Comparison of ENCODE assay signal across 16 mouse cellular contexts in genomic region chr2:178316281-178316680, GRCm38 (mm10).
"Had no signal": no experiment of that assay in that cellular context is flagged by ENCODE, and none has a peak within 500 bp of the region (broad histone marks: within the 10 kb centered on the region; RNA-seq: fewer than 3 reads in every experiment).

No protein-coding gene starts in this region.

- H3K9ac ChIP-seq: neural tube, embryonic 13.5 days; neural tube, embryonic 15.5 days; stomach, embryonic 15.5 days had no signal

- DNase-seq: retina, postnatal 1 day; right cerebral cortex, adult 18-20 months; right cerebral cortex, postnatal 14 days; right cerebral cortex, postnatal 25 days; right cerebral cortex, postnatal 4 days; spleen, adult 18-20 months; thymus, adult 18-20 months; thymus, adult 2 months; thymus, postnatal 14 days; thymus, postnatal 25 days; thymus, postnatal 36 days; thymus, postnatal 4 days had no signal

- H3K27ac ChIP-seq: neural tube, embryonic 13.5 days; neural tube, embryonic 15.5 days; stomach, embryonic 15.5 days; stomach, postnatal 0 days had no signal

- H3K27me3 ChIP-seq: neural tube, embryonic 13.5 days; neural tube, embryonic 15.5 days; stomach, embryonic 15.5 days had no signal

- H3K4me1 ChIP-seq: neural tube, embryonic 13.5 days; neural tube, embryonic 15.5 days; stomach, embryonic 15.5 days had no signal

- H3K4me2 ChIP-seq: neural tube, embryonic 13.5 days; neural tube, embryonic 15.5 days; stomach, embryonic 15.5 days had no signal

- H3K36me3 ChIP-seq: neural tube, embryonic 15.5 days; stomach, embryonic 15.5 days had no signal

- H3K4me3 ChIP-seq: neural tube, embryonic 13.5 days; neural tube, embryonic 15.5 days; stomach, embryonic 15.5 days had no signal

- H3K9me3 ChIP-seq: neural tube, embryonic 13.5 days; neural tube, embryonic 15.5 days; stomach, embryonic 15.5 days had no signal
